Mouse (Mus musculus): ENCODE results near the gene Psme2b.
"Not testable (repeated sequence)": the region's sequence is repeated elsewhere in the genome, so short reads cannot be mapped to it uniquely, and the experiment has no call there.

GRCm38 (mm10) chr11:48988219-48988618 is 42.2 kb upstream of the Psme2b start:
- not testable (repeated sequence) for TF ChIP-seq POLR2A (IDR thresholded peaks at IDR 0.05; ENCODE audit: control insufficient read depth in 1 of 2, insufficient read depth in 1 of 2, low read depth in 1 of 2, low read length in 2 of 2, poor library complexity in 1 of 2); TAL1 (IDR thresholded peaks at IDR 0.05; ENCODE audit: low read length); MAX (IDR thresholded peaks at IDR 0.05; ENCODE audit: low read length); RCOR1 (IDR thresholded peaks at IDR 0.05; ENCODE audit: low read depth, low read length); GATA1 (IDR thresholded peaks at IDR 0.05; ENCODE audit: low read depth, low read length); E2F4 (IDR thresholded peaks at IDR 0.05; ENCODE audit: borderline replicate concordance, low read depth, low read length); JUND (IDR thresholded peaks at IDR 0.05; ENCODE audit: low read depth, low read length)

Measured in MEL (cell line).